Mouse (Mus musculus): ENCODE measurements around the gene Gm36864. TPM values are rescaled to one million over a fixed set of nuclear protein-coding genes. Genes with fewer than 3 reads are reported as not detected.
"Not testable (repeated sequence)": the region's sequence is repeated elsewhere in the genome, so short reads cannot be mapped to it uniquely, and the experiment has no call there.

Gm36864 gene
- polyA plus RNA-seq, 1 experiment from 2014 or later, result not detected

DNA sequence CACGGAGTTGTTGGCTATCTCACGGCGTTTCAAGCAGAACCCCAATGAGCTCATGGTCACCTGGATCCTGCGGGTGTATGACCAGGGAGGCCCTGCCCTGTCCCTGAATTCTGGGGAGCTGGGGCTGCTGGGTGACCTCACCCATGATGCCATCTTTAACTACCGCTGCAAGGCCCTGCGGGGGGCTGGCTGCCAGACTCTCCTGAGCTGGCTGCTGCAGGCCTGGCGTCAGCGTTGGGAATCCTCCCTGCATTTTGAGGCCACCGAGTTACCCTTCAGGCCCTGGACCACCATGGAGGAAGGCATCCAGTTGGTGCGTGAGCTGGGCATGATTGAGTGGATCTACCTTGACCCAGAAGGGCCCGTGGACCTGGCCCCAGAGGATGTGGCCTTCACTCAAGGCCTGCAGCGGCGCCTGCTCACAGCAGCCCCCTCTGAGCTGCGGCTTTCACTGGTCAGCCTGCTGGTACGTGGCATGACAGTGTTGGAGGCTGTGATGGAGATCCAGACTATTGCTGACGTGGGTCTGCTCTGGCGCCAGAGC, 14.8 kb downstream of the Gm36864 start:
- not testable (repeated sequence) for ATAC-seq (ENCODE audit: low read depth); H3K4me1 ChIP-seq (replicated peaks; ENCODE audit: control insufficient read depth, insufficient read depth, low read length); H3K27me3 ChIP-seq (ENCODE audit: control insufficient read depth, insufficient read depth, low read depth, low read length); H3K9me3 ChIP-seq (ENCODE audit: control insufficient read depth, low read length); H3K4me3 ChIP-seq (ENCODE audit: low read length); H3K9ac ChIP-seq (ENCODE audit: low read length); H3K27ac ChIP-seq (ENCODE audit: low read length); H3K4me2 ChIP-seq (ENCODE audit: low read depth, low read length)
- peaks cover 28% of the 10 kb centered on the region for H3K36me3 ChIP-seq (ENCODE audit: control insufficient read depth, insufficient read depth, low read length)
- 85% methylated on average over 17 of the region's 17 CpGs for WGBS

- no peak overlapping the region for H3K4me2 ChIP-seq (ENCODE audit: low read depth, low read length)
- no peak overlapping the region for H3K27ac ChIP-seq (ENCODE audit: low read length)
- 63% methylated on average over 15 of the region's 15 CpGs for WGBS
- no peaks in the 10 kb centered on the region for H3K27me3 ChIP-seq (ENCODE audit: control insufficient read depth, insufficient read depth, low read depth, low read length)
- H3K4me3 ChIP-seq (ENCODE audit: low read length), result no peak overlapping the region
- no peak overlapping the region for H3K9ac ChIP-seq (ENCODE audit: low read length)
- ATAC-seq (ENCODE audit: low read depth), result no peak
- no peaks in the 10 kb centered on the region for H3K9me3 ChIP-seq (ENCODE audit: control insufficient read depth, low read length)
- H3K36me3 ChIP-seq (ENCODE audit: control insufficient read depth, insufficient read depth, low read length), result peaks cover 28% of the 10 kb centered on the region
- H3K4me1 ChIP-seq (replicated peaks; ENCODE audit: control insufficient read depth, insufficient read depth, low read length), result peaks cover under 1% of the 10 kb centered on the region; the same call in 1 of the 2 replicates
Observed at GRCm38 (mm10) chr7:44253023-44253616, 17.1 kb downstream of the Gm36864 start.

GRCm38 (mm10) chr7:44254930-44255329, 19.0 kb downstream of the Gm36864 start:
- Histone ChIP-seq H3K9ac (ENCODE audit: low read length) (no peak overlapping the region), H3K36me3 (ENCODE audit: control insufficient read depth, insufficient read depth, low read length) (peaks cover 18% of the 10 kb centered on the region), H3K27ac (ENCODE audit: low read length) (no peak overlapping the region), H3K4me2 (ENCODE audit: low read depth, low read length) (no peak overlapping the region), H3K27me3 (ENCODE audit: control insufficient read depth, insufficient read depth, low read depth, low read length) (no peaks in the 10 kb centered on the region), H3K4me1 (replicated peaks; ENCODE audit: control insufficient read depth, insufficient read depth, low read length) (no peaks in the 10 kb centered on the region), H3K9me3 (ENCODE audit: control insufficient read depth, low read length) (no peaks in the 10 kb centered on the region), H3K4me3 (ENCODE audit: low read length) (no peak overlapping the region)
- ATAC-seq (ENCODE audit: low read depth), result no peak
- 61% methylated on average over 6 of the region's 6 CpGs for WGBS

DNA sequence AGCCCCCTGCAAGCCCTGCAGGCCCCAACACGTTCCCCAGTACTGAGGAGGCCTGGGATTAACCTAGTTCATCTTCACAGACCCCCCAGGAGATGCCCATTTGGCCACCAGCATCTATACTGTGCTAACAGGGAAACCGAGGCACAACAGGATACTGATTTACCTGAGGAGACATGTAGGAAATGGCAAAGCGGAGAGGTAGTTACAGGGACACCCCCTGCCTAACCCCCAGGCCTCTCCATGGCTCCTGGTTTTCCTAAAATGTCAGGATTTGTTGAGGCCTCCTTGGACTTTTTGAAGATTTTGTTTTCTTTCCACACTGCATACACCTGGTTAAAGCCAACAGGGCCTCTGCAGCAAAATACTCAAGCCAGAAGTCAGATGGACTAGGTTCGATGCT, 21.3 kb downstream of the Gm36864 start, which contains the start of gene Acp4:
Acp4 (minus strand) TSS at position 101 of the 400 bp plus-strand sequence.
- 73% methylated on average over 4 of the region's 4 CpGs for WGBS
- no peak within 1 kb of the TSS for H3K9ac ChIP-seq (ENCODE audit: low read length)
- H3K36me3 ChIP-seq (ENCODE audit: control insufficient read depth, insufficient read depth, low read length), result peaks cover 8% of the 10 kb centered on the region
- H3K27ac ChIP-seq (ENCODE audit: low read length), result no peak within 1 kb of the TSS
- no peaks in the 10 kb centered on the region; the same call in 1 of the 2 replicates for H3K27me3 ChIP-seq (ENCODE audit: control insufficient read depth, insufficient read depth, low read depth, low read length)
- ATAC-seq (ENCODE audit: low read depth), result no peak
- no peak within 1 kb of the TSS for H3K4me3 ChIP-seq (ENCODE audit: low read length)
- no peaks in the 10 kb centered on the region for H3K9me3 ChIP-seq (ENCODE audit: control insufficient read depth, low read length)
- H3K4me1 ChIP-seq (replicated peaks; ENCODE audit: control insufficient read depth, insufficient read depth, low read length), result no peaks in the 10 kb centered on the region
- no peak within 1 kb of the TSS for H3K4me2 ChIP-seq (ENCODE audit: low read depth, low read length)

DNA sequence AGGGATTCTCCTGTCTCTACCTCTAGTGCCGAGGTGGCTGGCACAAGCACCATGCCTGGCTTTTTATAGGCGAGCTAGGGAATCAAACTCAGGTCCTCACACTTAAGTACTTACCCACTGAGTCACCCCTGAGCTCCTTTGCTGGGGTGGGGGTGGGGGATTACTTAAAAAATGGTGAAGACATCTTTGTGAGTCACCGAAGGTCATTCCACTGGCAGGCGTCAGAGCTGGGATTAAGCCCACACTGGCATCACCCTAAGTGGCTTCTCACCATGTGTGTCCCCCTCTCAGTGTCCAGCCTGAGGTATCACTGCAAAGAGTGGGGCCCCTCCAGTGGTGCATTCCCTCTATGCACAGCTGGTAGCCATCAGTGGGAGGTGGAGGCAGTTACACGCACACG, 24.4 kb downstream of the Gm36864 start:
- no peaks in the 10 kb centered on the region; the same call in 1 of the 2 replicates for H3K27me3 ChIP-seq (ENCODE audit: control insufficient read depth, insufficient read depth, low read depth, low read length)
- no peak overlapping the region for H3K27ac ChIP-seq (ENCODE audit: low read length)
- no peaks in the 10 kb centered on the region for H3K9me3 ChIP-seq (ENCODE audit: control insufficient read depth, low read length)
- H3K4me3 ChIP-seq (ENCODE audit: low read length), result no peak overlapping the region
- ATAC-seq (ENCODE audit: low read depth), result no peak
- no peaks in the 10 kb centered on the region for H3K36me3 ChIP-seq (ENCODE audit: control insufficient read depth, insufficient read depth, low read length)
- no peak overlapping the region for H3K9ac ChIP-seq (ENCODE audit: low read length)
- no peaks in the 10 kb centered on the region for H3K4me1 ChIP-seq (replicated peaks; ENCODE audit: control insufficient read depth, insufficient read depth, low read length)
- 74% methylated on average over 6 of the region's 6 CpGs for WGBS
- H3K4me2 ChIP-seq (ENCODE audit: low read depth, low read length), result no peak overlapping the region

GRCm38 (mm10) chr7:44261147-44261546, 25.2 kb downstream of the Gm36864 start, which contains the start of gene Gm15517:
Gene Gm15517, plus strand, starts transcription at chr7:44261447.
- no peak for ATAC-seq (ENCODE audit: low read depth)
- no peaks in the 10 kb centered on the region for H3K9me3 ChIP-seq (ENCODE audit: control insufficient read depth, low read length)
- no peak within 1 kb of the TSS for H3K27ac ChIP-seq (ENCODE audit: low read length)
- no peak within 1 kb of the TSS for H3K9ac ChIP-seq (ENCODE audit: low read length)
- no peaks in the 10 kb centered on the region for H3K4me1 ChIP-seq (replicated peaks; ENCODE audit: control insufficient read depth, insufficient read depth, low read length)
- H3K4me3 ChIP-seq (ENCODE audit: low read length), result no peak within 1 kb of the TSS
- no peaks in the 10 kb centered on the region; the same call in 1 of the 2 replicates for H3K27me3 ChIP-seq (ENCODE audit: control insufficient read depth, insufficient read depth, low read depth, low read length)
- H3K4me2 ChIP-seq (ENCODE audit: low read depth, low read length), result no peak within 1 kb of the TSS
- WGBS, result 36% methylated on average over 5 of the region's 5 CpGs
- H3K36me3 ChIP-seq (ENCODE audit: control insufficient read depth, insufficient read depth, low read length), result no peaks in the 10 kb centered on the region

DNA sequence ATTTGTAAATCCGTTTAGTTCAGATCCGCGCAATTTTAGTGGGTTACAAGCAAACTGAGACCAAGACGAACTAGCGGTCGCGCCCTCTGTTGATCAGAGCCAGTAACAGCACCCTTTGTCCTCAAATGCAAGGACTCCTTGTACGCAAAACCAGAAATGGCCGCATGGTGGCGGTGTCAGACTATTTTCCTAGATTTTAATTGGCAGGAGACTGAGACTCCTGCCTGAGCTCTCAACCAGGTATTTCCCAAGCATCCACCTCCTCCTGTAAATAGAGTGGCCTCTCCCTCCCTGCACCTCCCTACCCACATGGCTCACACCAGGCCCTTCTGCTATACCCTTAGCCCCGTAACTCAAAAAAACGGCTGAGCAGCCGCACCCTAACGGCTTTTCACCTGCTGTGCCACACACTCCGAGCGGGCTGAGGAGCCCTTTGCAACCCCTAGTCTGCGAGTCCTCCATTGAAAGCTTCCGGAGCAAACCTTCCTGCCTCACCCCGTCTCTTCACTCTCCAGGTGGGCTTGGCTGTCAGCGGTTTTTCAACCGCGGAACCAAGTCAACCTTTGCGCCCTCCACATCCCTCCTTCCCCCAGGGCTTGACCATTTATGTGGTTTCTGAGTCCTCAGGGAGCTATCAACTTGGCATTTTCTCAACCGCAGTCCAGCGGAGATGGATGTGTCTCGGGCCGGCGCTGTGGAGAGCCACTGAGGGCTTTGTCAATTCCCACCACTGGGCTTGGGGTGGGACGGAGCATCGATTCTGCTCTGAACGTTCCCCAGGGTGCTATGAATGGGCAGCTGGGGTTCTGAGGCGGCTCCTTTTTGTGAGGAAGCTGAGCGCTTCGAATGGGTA, 27.0 kb downstream of the Gm36864 start:
- Histone ChIP-seq H3K27me3 (ENCODE audit: control insufficient read depth, insufficient read depth, low read depth, low read length) (no peaks in the 10 kb centered on the region; the same call in 1 of the 2 replicates), H3K36me3 (ENCODE audit: control insufficient read depth, insufficient read depth, low read length) (no peaks in the 10 kb centered on the region), H3K4me1 (replicated peaks; ENCODE audit: control insufficient read depth, insufficient read depth, low read length) (no peaks in the 10 kb centered on the region), H3K27ac (ENCODE audit: low read length) (no peak overlapping the region), H3K9me3 (ENCODE audit: control insufficient read depth, low read length) (no peaks in the 10 kb centered on the region), H3K4me2 (ENCODE audit: low read depth, low read length) (peak overlapping the region; percentile 37), H3K9ac (ENCODE audit: low read length) (no peak overlapping the region), H3K4me3 (ENCODE audit: low read length) (0 out of 2 replicates have a peak overlapping the region, but pooled peaks have one; percentile 2)
- 2% methylated on average over 34 of the region's 34 CpGs for WGBS
- peak; percentile 92 for ATAC-seq (ENCODE audit: low read depth)

GRCm38 (mm10) chr7:44268117-44268516, 32.1 kb downstream of the Gm36864 start:
- H3K4me3 ChIP-seq (ENCODE audit: low read length), result no peak overlapping the region
- no peaks in the 10 kb centered on the region for H3K4me1 ChIP-seq (replicated peaks; ENCODE audit: control insufficient read depth, insufficient read depth, low read length)
- WGBS, result 74% methylated on average over 11 of the region's 11 CpGs
- ATAC-seq (ENCODE audit: low read depth), result no peak
- H3K9me3 ChIP-seq (ENCODE audit: control insufficient read depth, low read length), result no peaks in the 10 kb centered on the region
- no peak overlapping the region for H3K4me2 ChIP-seq (ENCODE audit: low read depth, low read length)
- H3K9ac ChIP-seq (ENCODE audit: low read length), result no peak overlapping the region
- H3K36me3 ChIP-seq (ENCODE audit: control insufficient read depth, insufficient read depth, low read length), result no peaks in the 10 kb centered on the region
- no peak overlapping the region for H3K27ac ChIP-seq (ENCODE audit: low read length)
- no peaks in the 10 kb centered on the region for H3K27me3 ChIP-seq (ENCODE audit: control insufficient read depth, insufficient read depth, low read depth, low read length)

DNA sequence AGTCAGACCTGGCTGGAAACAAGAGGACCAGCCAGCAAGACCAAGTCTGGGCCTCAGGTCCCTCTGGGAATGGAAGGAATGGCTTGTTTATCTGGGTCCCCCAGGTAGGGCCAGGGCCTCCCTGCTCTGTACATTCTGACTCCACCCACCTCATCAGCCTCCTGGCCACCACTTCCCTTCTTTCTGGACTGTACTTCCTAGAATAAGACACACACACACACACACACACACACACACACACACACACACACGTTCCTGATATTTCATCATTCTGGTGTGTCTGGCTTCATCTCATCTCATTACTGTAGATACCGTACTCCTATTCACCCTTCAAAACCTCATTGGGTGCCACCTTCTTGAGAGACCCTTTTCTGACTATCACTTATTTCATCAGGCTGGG, 33.4 kb downstream of the Gm36864 start:
- H3K4me3 ChIP-seq (ENCODE audit: low read length), result no peak overlapping the region
- H3K9ac ChIP-seq (ENCODE audit: low read length), result no peak overlapping the region
- no peaks in the 10 kb centered on the region for H3K4me1 ChIP-seq (replicated peaks; ENCODE audit: control insufficient read depth, insufficient read depth, low read length)
- no peak overlapping the region for H3K27ac ChIP-seq (ENCODE audit: low read length)
- ATAC-seq (ENCODE audit: low read depth), result no peak
- 88% methylated on average over 2 of the region's 2 CpGs for WGBS
- no peaks in the 10 kb centered on the region for H3K9me3 ChIP-seq (ENCODE audit: control insufficient read depth, low read length)
- H3K4me2 ChIP-seq (ENCODE audit: low read depth, low read length), result no peak overlapping the region
- H3K27me3 ChIP-seq (ENCODE audit: control insufficient read depth, insufficient read depth, low read depth, low read length), result 0 out of 2 replicates have a peak, but pooled peaks cover 2% of the 10 kb centered on the region
- H3K36me3 ChIP-seq (ENCODE audit: control insufficient read depth, insufficient read depth, low read length), result no peaks in the 10 kb centered on the region

Data from lung, embryonic 16.5 days (tissue).